Mouse (Mus musculus) layer of hippocampus, postnatal 10 days (tissue): ENCODE measurements around the gene Tmtc4. TPM values are rescaled to one million over a fixed set of nuclear protein-coding genes. Genes with fewer than 3 reads are reported as not detected.

Source experiments
- DNase-seq, 2 experiments: peaks; one replicate each; pipeline ENCODE4 v3.0.0; 2021; ENCODE audit warnings: low spot score in 2 of 2
- total RNA-seq, 2 experiments: library from RNA; stranded (reverse); gene quantifications; 2 replicates each; pipeline ENCODE4 v1.2.3; 2021

The Tmtc4 gene
- total RNA-seq, 2 experiments from 2014 or later = 32.3 to 44.3 TPM

DNA sequence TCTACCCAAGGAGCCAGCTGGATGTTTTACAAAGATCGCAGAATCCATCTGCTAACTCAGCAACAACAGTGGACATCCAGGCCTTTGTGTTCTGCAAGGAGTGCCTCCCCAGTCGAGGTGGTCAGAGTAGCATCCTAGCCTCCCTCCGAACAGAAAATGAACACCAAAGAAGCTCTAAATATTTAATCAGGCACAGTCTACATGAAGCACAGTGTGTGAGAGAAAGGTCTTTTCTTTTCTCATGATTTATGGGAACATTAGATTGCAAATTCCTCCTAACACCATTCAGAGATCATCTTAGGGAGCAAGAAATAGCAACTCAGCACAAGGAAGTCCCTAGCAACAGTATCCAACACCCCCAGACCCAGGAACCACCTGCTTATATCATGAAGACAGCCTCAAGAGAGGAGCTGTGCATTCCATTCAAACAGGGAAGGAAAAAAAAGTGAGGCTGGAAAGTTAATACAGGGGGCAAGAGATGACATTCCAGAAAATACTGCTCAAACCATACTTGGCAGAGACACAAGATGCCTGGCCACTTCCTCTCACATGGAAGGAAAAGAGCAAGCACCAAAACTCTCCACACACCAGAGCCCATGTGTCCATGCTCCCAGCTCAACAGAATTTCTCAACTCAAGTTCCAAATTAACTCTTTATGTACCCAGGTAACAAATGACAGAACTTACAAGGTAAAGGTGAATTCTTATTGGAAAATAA, 8.8 kb downstream of the Tmtc4 start:
- DNase-seq = no peak

DNA sequence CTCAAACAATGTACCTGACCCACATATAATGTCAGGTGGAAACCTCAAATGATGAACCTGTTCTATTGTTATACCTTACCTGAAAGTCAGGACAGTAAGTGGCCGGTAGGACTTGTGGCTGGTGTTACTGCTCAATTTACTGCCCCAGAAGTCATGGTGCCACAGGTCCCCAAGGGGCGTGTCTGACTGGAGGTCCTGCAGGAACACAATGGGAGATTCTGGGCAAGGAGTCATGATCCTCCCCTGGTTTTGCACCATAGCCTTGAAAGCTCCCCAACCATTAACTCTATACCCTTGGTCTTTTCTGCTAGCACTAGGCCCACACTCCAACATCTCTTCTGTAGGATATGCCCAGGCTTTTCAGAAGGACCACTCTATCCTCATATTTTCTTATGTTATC, 10.7 kb downstream of the Tmtc4 start:
- no peak for DNase-seq

DNA sequence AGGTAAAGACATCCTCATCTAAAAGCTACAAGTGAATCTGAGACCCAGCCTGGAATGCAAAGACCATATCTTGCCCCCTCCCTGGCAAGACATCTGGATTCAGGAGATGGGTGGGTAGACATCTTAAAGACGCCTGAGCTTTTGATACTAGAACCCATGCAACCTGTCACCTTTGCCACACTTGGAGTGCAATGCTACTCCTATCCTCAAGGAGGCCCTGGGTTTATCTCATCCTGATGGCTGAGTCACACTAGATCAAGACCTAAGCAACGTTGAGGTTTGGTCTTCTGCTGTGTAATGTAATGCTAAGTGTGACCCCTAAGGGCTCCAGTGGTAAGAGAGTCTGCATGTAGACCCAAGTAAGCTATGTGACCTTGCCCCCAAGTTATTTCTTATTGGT, 15.8 kb downstream of the Tmtc4 start:
- no peak for DNase-seq

DNA sequence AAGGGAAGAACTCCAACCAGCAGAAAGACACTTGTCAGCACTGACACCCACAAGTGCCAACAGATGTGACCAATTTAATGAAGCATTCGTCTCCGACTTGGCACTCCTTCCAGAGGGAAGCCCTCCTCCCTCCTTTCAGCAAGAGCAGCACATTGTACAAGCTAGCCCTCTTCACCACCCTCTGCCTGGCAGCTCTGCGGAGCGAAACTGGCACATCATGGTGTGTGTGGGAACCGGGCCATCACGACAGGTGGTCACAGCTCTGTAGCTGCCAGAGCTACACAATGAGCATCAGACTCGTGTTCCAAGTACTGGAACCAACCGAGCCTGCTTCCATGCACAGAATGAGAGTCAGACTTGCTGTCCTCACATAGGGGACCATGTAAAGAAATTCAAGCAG, 25.9 kb downstream of the Tmtc4 start:
- peak; percentile 96 to 98 for DNase-seq

DNA sequence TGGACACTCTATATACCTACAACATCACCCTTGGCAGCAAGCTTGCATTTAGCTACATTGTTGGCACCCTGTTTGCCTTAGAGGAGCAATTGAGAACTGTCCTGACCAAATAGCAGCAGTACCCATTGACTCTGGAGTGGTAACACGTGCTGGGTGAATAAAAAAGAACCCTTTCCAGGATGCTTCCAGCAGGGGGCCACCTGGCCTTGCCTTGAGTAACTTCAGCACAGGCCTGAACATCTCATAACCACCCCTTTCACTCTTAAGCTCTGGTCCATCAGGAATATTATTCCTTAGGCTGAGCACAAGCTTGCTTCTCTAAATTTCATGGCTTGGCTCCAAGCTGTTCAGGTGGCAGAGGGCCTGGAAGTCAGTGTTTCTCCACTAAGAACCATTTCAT, 30.5 kb downstream of the Tmtc4 start:
- peak; percentile 55 to 69 for DNase-seq

DNA sequence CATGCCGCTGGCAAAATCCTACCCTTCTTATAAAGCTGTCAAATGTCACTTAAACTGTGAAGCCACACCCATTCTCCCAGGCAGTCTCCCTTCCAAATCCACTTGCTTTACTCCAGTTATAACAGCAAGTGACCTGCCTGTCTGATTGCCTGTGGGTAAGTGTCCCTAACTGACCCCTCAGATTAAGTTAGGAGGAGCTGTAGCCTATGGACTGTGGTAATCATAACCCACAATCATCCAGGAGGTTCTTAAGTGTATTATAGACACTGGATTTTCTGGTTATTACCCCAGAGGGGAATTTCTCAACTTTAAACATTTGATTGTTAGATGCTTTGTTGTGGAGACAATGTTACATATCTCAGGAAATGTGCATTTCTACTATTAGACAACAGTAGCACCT, 31.3 kb downstream of the Tmtc4 start:
- DNase-seq = no peak

DNA sequence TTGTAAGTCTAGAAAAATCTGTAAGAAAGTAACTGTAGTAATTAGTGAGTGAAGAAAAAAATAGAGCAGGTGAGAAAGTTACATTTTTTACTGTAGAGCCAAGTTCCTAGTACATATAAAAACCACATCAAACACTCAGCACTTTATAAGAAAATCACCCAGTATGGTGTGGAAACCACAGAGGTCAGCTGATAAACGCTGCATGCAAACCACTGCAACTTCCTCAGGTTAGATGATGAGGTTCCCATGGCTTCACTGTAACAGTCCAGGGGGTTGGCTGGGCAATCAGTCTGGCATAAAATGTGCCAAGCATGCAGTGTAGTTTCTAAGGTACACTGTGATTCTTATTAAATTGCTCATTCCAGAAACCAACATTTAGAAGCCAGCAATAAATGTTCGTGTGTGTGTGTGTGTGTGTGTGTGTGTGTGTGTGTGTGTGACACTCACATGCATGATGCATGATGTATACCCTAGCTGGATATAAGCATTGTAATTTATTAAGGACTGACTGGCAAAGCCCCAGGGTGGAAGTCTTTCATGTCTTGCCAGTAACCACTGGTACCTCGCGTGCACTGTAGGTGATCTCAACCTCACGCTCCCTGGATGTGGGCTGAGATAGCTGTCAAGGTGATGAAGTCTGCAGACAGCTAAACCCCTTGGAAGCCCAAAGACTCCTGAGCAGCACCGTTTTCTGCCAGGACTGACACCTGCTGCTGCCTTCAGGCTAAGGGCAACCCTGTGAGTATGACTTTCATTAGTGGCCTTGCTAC, 32.0 kb downstream of the Tmtc4 start:
- no peak for DNase-seq

DNA sequence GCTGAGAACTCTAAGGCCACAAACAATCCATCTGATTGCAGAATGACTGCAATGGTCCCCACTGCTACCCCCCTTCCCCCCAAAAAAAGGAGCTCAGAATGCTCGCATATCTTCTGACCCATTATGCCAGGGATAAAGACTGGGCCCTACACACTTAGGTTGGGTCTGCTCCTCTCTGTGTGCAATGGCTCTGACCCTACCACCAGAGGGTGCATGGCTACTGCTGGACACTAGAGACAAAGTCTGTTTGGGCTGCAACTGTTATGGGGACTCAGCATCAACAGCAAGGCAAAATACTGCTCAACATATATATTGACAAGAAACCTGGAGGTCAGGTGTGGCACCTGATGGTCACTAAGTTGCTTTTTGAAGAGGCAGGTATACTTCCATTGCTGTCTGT, 32.9 kb downstream of the Tmtc4 start:
- no peak for DNase-seq

DNA sequence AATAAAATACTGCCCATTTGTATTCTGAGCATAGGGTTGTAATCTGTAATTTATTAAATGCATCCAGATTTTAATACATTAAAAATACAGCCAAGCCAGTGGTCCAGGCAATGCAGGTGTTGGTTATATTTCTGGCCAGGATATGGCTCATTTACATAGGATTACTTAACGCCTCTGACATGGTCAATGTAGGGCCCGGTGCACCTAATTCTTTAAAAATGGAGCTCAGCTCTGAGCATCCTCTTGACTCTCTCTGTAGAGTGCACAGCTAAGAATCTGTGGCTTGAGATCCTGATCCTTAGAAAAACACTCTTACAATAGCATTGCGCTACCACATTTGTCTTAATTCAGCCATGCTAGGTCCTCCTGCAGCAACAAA, 40.4 kb downstream of the Tmtc4 start:
- DNase-seq = no peak

DNA sequence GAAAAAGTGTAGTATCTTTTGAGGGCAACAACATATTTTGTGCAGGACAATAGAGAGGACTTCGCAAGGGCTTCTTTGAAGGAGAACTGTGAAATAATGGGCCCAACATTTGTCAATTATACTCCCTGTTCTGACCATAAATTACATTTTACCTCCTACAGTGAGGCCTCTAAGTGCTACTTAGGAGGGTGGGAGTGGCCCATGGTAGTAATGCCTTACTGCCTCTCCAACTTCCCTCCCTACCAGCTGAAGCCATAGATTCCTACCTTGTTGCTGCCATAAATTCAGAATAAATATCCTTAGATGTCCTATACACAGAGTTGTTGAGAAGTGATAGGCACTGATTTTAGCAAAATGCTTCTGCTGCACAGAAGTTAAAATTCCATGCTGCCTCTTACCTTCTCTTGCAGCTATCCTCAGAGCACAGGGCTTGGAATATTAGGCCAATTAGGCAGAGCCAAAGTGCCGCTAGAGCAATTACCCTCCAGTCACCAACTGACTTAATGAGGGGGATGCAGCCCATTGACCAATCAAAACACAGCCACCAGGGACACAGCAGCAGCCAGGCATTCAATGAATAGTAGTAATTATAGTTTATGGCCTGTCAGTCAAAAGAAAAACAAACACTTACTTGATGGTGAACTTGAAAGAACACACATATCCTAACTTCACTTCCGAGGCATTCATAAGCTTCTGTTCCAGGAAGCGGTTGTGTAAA, 40.9 kb downstream of the Tmtc4 start:
- DNase-seq = no peak

DNA sequence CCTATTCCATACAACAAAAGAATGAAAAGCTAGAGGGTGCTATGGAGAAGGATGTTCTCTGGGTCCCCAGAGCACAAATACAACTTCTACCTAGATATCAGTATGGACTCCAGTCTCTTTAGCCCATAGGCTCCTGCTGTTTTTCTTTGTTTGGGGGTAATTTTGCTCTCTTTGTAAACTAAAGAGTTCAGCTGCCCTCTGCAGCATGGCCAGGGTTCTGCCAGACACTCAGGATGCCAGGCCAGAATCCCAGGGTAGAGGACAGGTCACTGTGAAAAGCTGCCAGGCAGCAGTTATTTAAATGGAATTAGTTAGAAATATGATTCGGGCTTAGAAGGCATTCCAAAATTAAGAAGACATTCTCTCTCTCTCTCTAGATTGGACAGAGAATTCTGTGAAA, 47.4 kb downstream of the Tmtc4 start:
- DNase-seq = no peak

DNA sequence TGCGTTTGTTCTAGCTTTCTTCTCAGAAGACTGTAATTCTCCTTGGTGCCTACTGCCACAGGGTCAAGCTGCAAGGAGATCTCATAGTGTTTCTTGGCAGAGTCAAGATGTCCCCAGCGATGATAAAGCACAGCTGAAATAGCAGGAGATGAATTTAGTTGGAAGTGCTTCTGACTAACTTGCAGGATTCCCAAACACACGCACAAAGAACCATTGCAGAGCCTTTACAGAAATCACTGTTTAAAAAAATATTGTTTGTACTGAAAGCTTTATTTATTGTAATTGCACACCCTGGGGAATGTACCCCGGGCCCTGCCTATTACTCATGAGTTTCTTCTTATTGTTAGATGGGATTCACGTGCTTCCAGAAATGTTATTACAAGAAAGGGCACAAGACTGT, 63.8 kb downstream of the Tmtc4 start:
- no peak for DNase-seq

DNA sequence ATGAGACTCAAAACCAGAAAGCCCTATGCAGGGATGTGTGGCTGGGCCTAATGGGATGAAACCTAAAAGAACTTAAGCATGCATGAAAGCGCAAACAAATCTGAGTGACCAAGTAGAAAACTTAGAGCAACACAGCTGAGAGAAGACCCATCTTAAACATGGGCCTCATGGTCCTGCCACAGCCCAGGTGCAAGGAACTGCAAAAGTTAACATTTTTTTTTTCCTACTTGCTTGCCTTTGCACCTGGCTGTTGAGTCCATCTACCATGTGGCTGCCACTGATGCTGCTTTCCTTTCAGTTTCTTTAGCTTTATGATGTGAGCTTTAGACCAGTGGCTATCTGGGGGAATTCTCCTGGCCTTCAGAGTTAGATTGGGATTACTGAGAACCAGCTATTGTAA, 66.2 kb downstream of the Tmtc4 start:
- DNase-seq = no peak

DNA sequence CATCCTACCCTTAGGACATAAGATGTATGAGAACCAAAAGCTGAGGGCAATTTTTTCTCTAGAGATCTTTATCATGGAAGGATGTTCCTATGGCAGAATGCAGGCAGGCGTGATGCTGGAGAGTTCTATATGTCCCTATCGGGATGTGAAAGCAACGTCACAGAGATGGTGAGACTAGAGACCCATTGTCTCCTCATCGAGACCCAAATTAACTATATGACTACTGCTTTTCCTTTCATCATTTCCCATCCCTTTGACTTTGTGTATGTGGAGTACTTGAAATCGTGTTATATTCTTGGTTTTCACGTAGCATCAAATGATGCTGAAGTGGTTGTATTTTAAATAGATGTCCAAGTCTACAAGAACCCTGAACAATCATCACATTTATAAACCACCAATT, 70.2 kb downstream of the Tmtc4 start, which contains the start of gene Ggact:
Gene Ggact, minus strand, starts transcription at position 101 of the 400 bp plus-strand sequence.
- DNase-seq = no peak

DNA sequence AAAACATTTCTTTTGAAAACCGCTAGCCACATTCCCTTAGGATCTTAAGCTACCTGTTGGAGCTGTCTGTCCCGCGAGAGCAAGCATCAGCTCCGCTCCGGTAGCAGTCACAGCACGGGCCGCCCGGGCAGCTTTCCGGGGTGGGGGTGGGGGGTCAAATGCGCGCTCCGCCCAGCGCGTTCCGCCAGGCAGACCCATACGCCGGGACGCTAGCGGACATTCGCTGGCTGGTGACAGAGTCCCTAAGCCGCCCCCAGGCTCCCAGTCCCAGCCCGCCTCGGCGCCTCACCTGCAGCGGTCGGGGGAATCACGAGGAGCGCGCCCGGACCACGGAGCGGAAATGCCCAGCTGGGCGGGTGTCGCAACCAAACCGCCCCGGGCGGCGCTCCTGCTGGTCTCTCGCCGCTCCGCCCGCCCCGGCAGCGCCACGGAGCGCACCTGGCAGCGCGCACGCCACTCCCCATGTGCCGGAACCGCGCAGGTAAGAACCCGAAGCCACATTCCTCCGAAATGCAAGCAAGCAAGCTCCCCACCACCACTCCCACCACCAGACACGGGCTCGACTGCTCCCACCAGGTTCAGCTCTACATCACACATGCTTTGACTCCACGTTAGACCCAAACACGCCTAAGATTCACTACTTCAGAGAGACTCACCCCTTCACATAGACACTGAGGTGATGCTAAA, 70.9 kb downstream of the Tmtc4 start:
- DNase-seq = peak; percentile 51 to 63

DNA sequence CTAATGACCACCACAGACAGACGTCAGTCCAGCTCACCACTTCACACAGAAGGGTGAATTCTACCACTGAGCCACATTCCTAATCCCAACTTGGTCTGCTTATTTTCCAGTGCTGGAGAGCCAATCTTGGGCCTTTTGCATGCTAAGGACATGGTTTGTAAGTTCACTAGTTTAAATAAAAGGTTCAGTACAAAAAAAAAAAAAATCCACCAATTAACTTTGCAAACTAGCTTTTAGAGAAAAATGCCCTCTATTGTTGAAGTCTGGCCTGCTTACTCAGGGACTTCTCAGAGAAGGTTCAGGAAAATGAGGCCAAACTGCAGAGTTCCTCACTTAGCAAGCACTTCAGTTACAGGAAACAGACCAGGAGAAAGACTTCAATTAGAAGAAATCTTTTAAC, 71.7 kb downstream of the Tmtc4 start:
- no peak for DNase-seq

DNA sequence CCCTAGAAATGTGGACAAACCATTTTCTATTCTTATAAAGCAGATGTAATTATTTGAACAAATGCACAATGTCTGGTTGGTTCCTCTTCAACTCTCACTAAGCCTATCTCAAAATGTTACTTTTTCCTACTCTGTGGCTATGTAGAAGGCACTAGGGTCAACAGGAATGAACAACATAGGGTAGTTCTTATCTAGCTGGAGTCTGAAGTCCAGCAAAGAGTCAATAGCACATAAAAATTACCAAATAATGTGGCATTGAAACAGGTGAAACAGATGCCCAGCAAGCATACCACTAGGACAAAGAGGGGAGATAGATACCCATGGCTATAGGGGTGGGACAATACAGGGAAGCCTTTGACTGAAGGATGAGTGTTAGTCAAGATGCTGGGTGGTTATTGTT, 72.6 kb downstream of the Tmtc4 start:
- DNase-seq = no peak

DNA sequence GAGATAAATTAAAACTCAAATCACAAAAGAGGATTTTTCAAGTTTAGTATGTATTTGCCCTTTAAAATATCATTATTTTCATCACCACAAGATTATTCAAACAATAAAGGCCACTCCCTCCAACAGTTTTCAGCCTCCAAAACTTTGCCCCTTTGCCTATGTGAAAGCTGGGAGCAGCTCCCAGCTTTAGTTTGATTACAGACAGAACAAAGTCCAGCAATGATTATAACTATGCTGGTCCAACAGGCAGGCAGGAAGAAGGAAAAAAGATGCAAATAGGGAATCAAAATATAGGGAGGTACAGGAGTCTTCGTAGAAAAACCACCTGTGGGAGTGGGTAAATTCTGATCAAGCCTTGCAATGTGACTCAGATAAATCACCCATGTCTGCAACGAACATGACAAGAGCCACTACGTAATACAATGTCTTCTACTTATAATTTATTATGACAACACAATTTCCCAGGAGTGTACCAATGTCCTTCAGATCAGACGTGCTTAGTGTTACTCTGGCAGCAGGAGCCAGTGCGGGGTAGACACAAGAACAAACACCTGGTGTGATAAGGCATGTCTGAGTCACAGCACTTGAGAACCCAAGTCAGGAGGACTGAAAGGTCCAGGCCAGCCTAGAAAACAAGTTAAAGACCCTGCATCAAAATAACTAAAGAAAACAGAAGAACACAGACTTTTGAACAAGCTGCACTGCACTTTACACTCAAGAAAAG, 74.3 kb downstream of the Tmtc4 start:
- DNase-seq = no peak

DNA sequence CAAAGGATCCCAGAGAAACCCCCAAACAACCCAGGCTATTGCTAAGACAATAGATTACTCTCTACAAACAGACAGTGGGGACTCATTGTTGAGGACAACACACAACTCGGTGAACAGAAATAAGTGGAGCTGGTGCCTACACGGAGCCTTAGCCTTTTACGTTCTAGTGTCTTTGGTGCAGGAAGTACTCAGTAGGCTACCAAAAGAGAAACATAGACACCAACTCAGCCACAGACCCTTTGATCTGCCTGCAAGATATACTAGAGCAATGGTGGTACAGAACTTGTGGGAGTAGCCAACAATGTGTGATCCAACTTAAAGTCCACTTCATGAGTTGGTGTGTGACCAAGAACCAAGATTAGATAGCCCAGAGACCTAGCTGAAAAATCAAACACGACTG, 75.8 kb downstream of the Tmtc4 start:
- no peak for DNase-seq

DNA sequence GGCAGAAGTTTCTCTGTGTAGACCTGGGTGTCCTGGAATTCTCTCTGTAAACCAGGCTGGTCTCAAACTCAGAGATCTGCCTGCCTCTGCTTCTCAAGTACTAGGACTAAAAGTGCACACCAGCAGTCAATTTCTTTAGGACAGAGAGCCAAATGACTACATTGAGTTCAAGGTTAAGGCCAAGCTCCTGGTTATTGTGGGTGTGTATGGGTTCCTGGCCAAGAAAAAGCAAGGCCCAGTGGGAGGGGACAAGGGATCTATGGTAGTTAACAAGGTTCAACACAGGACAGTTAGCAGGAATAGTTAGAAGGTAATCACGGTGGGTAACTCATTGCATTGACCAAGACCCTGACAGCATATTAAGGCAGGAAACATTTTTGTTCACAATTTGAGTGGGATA, 78.8 kb downstream of the Tmtc4 start:
- DNase-seq = no peak

DNA sequence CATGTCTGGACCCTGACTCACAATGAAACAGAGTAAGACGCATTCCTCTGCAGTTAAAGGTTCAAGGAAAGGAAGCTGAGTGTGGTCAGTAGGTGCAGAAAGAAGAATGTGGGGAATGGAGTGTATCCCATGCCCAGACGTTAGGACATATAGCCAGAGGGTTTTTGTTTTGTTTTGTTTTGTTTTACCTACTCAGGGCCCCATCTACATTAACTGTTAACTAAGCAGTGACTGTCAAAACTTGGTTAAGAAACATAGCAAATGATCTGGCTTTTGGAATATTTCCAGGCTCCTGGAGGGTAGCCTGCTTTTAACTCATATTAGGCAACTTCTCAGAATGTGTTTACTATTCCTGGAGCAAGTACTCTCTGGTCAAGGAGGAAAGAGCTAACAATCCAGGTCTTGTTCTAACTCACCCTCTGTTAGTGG, 79.9 kb downstream of the Tmtc4 start:
- DNase-seq = peak in 1 of 2 experiments; percentile 7
